Mouse (Mus musculus) left cerebral cortex, postnatal 25 days (tissue): ENCODE data around the gene Sbno2. TPM values are rescaled to one million over a fixed set of nuclear protein-coding genes. Genes with fewer than 3 reads are reported as not detected.
A peak's percentile ranks its signal among the peaks of the same experiment; 100 is the strongest.
"Not testable (repeated sequence)": the region's sequence is repeated elsewhere in the genome, so short reads cannot be mapped to it uniquely, and the experiment has no call there.

ENCODE experiments used
- DNase-seq, 2 experiments: peaks; one replicate each; pipeline ENCODE4 v3.0.0; 2022; ENCODE audit warnings: low spot score in 2 of 2, mixed read lengths in 1 of 2
- intact Hi-C: fragments of 180-260 bp; cut with DNase I; formaldehyde crosslinking; loops from one replicate; pipeline ENCODE4 v1.15.1; 2025
- total RNA-seq, 2 experiments: library from RNA; stranded (reverse); gene quantifications; 2 replicates each; pipeline ENCODE4 v1.2.3; 2021

The Sbno2 gene
- total RNA-seq, 2 experiments from 2014 or later, result 17.8 to 17.9 TPM

DNA sequence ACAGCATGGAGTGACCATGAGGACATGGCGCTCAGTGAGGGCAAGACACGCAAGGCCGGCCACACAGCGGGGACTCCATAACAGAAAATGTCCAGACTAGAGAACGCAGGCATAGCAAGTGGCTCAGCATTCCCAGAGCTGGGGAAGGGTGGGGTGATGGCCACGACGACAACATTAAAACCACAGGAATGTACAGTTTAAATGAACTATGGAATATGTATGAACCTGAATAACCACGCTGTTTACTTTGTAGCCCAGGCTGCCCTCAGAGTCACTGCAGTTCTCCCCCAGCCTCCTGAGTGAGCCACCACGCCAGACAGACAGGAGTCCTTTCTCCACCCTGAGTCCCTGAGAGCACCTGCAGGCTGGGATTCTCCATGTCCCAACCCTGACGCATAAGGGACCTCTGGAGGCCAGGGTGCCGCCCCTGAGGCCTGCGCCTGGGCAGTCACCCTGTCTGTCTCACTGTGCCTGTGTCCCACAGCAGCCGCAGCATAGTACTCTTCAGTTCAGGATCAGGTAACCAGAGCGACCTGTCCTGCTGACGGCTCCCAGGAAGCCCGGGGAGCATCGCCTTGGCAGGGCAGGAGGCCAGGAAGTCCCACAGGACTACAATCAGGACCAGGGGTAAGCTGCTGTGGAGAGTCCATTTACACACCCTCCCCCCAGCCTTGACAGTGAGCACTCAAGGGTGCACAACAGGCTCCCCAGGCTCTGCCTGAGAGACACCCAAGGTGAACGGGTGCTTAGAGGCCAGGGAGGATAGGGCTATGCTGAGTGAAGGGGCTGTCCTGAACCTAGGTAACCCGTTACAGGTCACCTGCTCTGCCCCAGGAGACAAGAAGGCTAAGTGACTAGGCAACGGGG is 32.5 kb downstream of the Sbno2 start:
- DNase-seq, result no peak
- intact Hi-C loops, result no loop called here

DNA sequence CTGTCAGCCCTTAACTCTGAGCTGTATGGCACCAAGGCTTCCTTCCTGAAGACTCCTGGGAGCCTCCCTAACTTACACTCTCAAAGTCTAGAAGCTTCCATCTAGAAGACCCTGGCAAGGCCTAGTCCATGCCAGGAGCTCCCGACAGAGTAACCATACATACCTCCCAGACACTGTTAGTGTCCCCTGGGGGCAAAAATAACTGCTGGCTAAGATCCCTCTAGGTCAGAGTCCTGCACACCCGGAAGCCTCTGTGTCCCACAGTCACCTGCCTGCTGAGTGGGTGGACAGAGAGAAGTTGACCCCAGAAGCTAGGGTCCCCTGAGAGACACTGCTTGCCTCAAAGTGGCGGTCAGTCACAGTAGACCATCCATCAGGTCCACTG is 33.9 kb downstream of the Sbno2 start:
- no peak for DNase-seq
- intact Hi-C loops, result no loop called here

DNA sequence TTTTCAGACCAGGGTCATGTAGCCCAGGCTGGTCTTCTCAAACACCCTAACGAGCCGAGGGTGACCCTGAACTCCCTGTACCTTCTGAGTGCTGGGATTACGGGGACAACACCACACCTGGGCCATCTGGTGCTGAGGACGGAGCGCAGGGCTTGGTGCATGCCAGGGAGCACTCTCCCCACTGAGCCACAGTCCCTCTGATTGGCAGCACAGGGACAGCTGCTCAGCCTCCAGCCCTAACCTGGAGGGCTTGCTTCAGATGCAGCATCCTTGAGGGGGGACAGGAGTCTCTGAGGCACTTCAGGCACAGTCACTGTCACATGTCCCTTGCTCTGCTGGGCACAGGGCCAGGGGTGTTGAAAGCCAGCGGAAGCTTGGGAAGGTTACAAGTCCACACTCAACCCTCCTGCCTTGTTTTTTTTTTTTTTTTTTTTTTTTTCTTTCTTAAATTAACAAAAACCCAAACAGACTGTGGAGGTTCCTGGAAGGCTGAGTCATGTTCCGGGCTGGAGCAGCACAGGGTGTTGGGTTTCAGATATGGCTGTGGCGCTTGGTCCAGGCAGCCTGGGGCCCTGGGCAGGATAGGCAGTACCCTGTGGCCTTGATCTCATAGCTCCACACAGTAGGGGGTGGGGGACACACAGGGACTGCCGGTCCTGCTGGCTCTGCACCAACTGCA is 34.4 kb downstream of the Sbno2 start:
- intact Hi-C loops, result no loop called here
- peak; percentile 64 to 82 for DNase-seq

GRCm38 (mm10) chr10:80069948-80070450 is 35.4 kb downstream of the Sbno2 start:
- intact Hi-C loops, result no loop called here
- no peak for DNase-seq

GRCm38 (mm10) chr10:80069251-80069650 is 36.1 kb downstream of the Sbno2 start:
- intact Hi-C loops, result no loop called here
- DNase-seq, result no peak

DNA sequence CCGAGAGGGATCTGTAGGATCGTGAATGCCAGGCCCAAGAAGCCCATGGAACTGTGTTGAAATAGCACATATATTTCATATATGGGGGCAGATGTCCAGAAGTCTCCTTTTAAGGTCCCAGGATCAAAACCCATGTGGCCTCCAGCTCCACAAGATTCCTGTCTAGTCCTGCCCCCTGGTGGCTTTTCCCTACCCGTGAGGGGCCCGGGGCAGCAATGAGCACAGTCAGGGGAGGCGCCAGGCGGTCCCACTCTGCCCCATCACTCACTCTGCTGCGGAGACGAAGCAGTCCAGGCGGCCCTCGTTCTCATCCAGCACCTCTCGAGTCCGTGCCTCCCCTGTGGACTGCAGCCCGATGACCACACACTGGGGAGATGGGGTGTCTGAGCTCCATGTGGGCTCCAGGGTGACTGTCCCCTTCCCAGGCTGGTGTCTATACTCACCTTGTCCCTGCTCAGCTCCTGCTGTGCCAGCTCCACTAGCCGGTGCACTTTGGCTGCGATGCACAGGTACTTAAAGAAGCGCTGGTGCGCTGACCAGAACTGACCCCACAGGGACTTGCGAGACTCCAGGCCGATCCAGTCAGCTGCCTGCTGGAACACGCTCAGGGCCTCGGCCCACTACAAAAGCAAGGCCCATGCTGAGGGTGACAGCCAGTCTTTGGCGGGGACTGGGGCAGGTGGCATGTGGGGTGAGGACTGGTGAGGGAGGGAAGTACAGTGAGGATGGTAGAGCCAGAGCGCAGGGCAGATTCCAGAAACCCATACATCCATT is 41.3 kb downstream of the Sbno2 start:
- DNase-seq, result no peak
- intact Hi-C loops, result no loop called here

DNA sequence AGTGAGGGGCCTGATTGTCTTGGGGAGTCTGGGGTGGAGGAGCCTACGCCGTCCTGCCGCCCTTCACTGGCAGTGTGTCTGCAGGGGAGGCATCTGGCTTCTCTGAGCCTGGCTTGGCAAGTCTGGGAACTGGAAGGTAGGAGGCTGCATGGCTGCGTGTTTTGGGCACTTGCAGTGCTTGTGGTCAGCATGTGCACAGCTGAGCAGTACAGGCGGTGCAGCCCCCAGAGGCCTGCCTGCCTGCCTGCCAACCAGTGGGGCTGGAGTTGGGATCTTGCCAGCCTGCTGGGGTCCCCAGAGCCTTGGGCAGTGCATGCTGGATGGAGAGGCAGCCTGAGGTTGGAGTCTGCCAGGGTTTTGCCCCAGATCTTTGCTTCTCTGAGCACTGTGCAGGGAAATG is 42.3 kb downstream of the Sbno2 start:
- intact Hi-C loops, result no loop called here
- DNase-seq, result no peak

DNA sequence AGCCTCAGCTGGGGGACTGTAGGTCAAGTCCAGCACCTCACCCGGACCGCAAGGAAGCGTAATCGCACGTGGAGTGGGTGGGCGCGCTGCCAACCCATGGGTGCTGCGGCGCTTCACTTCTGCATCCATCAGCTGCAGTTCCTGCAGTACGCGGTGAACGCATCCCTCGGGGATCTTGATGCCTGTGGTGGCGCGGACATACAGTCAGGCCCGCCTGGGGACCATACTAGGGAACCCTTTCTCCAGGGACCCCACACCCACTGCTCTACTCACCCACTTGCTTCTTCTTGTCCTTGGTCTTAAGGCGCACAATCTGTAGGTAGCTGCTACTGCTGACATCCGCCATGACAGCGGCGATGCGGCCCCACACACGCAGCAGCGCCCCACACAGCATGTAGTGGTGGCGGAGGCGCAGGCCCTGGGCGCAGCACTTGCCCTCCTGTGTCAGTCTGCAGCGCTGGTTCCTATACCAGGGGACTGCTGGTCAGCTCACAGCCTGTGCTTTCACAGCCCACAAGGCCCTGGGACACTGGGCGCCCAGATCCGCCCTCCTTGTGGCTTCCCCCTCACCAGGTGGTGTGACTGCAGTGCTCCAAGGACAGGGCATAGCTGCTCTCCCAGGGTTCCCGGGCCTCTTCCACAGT is 47.6 kb downstream of the Sbno2 start:
- intact Hi-C loops, result no loop called here
- peak in 1 of 2 experiments; percentile 39 for DNase-seq

- intact Hi-C loops, result no loop called here
Measured at GRCm38 (mm10) chr10:80056976-80057682, 48.2 kb downstream of the Sbno2 start.

DNA sequence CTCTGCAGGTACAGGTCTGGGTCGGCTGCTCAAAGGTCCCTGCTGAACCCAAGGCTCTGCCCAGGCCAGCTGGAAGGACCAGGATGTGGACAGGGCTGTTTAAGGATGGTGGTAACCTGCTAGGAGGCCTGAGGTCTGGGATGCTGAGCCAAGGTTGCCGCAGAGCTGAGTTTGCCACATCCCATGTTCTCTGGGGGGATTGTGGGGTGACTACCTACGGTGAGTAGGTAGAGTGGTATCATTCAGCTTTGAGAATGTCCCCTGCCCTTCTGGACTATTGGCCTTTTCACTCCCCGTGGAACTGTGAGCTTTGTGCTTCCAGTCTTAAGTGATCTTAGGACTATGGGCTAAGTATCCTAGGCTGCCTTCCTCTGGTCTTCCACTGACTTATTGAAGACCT is 48.9 kb downstream of the Sbno2 start:
- no peak for DNase-seq
- intact Hi-C loops, result no loop called here

More at GRCm38 (mm10) chr10:80056976-80057682, 48.2 kb downstream of the Sbno2 start:
- no peak for DNase-seq

GRCm38 (mm10) chr10:80055891-80056290 is 49.5 kb downstream of the Sbno2 start:
- intact Hi-C loops, result no loop called here
- DNase-seq, result no peak

- intact Hi-C loops, result no loop called here
- no peak for DNase-seq
Measured at GRCm38 (mm10) chr10:80055364-80055763, 50.0 kb downstream of the Sbno2 start.

DNA sequence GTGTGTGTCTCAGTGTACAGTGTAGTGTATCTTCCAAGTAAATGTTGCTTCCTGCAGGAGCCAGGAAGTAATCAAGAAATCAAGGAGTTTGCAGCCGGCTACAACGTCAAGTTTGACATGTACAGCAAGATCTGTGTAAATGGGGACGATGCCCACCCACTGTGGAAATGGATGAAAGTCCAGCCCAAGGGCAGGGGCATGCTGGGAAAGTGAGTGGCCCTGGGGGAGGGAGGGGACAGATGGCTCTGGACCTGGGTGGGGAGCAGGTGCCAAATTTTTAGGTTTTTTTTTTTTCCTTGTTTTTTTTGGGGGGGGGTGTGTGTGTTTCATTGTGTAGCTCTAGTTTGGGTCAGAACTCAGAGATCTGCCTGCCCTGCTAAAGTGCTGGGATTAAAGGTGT is 50.5 kb downstream of the Sbno2 start:
- DNase-seq, result not testable (repeated sequence)
- intact Hi-C loops, result loop anchor here (5.0 kb wide), 1 partner anchor 68 kb away; the partner anchor contains the start of gene Cnn2

GRCm38 (mm10) chr10:80053831-80054815 is 51.2 kb downstream of the Sbno2 start:
- intact Hi-C loops, result loop anchor here (1.0 to 5.0 kb wide), 2 partner anchors 61 to 67 kb away; partner anchors contain the start of genes Cnn2 and Stk11
- peak; percentile 43 to 59 for DNase-seq

DNA sequence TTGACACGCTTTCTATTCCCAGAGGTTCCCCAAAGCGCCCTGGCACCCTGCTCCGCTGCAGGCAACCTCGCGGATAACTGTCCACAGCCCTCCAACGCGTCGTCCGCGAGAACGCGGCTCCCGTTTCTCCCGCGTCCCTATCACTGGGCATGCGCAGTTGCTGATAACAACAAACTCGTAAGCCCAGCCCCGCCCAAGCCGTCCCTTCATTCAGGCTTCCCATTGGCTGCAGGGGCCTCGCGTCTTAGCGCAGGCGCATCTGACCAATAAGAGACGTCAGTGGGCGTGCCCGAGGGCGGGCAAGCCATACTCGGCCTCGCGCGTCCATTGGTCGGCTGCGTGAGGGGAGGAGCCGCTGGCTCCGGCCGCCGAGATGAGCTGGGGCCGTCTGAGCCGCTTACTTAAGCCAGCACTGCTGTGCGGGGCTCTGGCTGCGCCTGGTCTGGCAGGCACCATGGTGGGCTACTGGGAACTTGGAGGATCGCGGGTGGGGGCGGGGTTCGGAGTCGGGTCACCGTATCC is 52.1 kb downstream of the Sbno2 start:
- peak; percentile 100 for DNase-seq
- intact Hi-C loops, result loop anchor here (1.0 to 5.0 kb wide), 2 partner anchors 62 to 66 kb away; partner anchors contain the start of genes Cnn2 and Stk11

- DNase-seq, result no peak
- intact Hi-C loops, result loop anchor here (5.0 kb wide), 1 partner anchor 65 kb away; the partner anchor contains the start of gene Cnn2
Measured at GRCm38 (mm10) chr10:80052374-80052764, 53.0 kb downstream of the Sbno2 start.
